Mouse (Mus musculus) kidney, adult 2 months (tissue): ENCODE measurements around the gene Ift57.

Source experiments
- CTCF ChIP-seq: fragments of 200-500 bp; conservative IDR thresholded peaks from 2 replicates; pipeline ENCODE4 v1.5.1; 2011; ENCODE audit warnings: low read depth, mild to moderate bottlenecking, control low read depth, low read length, moderate library complexity, mixed read lengths; ENCODE audit not compliant: insufficient read depth, insufficient read length
- POLR2A ChIP-seq: fragments of 200-500 bp; IDR thresholded peaks from one replicate; pipeline ENCODE4 v1.6.1; 2011; ENCODE audit warnings: low read depth, low read length, control low read depth

- TF ChIP-seq CTCF (no peak), POLR2A (no peak)
Measured at GRCm38 (mm10) chr16:49811897-49812296, 112.9 kb downstream of the Ift57 start.
